8 mouse cellular contexts compared by ENCODE assay signal in the genomic region with DNA sequence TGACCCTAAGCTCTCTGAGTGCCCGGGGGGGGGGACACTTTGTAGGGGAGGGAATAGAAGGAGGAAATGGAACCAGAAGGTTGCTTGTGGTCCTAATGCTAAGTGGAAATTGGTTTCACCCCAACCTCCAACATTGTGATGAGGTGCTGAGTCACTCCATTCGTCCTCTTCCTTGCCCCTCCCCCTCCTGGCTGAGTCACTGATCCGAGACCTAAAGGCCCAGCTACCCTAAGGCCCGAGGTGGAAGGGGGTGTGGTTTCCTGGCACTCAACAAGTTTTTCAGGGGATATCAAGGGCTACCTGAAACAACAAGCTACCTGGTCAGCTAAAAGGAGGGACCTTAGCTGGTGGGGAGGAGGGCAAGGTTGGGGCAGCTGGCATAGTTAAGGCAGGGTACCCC. TPM values are rescaled to one million over a fixed set of nuclear protein-coding genes. Genes with fewer than 3 reads are reported as not detected.
DNase-seq lines count a peak whose midpoint lies in the region; ATAC-seq lines count a peak whose summit lies in the region.

No protein-coding gene starts in this region.

- H3K9me3 ChIP-seq in liver, embryonic 11.5 days (ENCODE audit: control insufficient read depth, low read length): no peaks in the 10 kb centered on the region
- H3K9me3 ChIP-seq in stomach, embryonic 15.5 days: no peaks in the 10 kb centered on the region

- peak overlapping the region; percentile 87 for H3K27ac ChIP-seq in brown adipose tissue, adult 24 weeks (replicated peaks; ENCODE audit: low read depth, low read length)
- peak overlapping the region; percentile 66 for H3K27ac ChIP-seq in liver, embryonic 11.5 days (ENCODE audit: low read depth, low read length)
- peak overlapping the region; percentile 54; the same call in 1 of the 2 replicates for H3K27ac ChIP-seq in stomach, embryonic 15.5 days

- 17% methylated on average over 4 of the region's 4 CpGs for WGBS in liver, embryonic 11.5 days
- 31% methylated on average over 4 of the region's 4 CpGs for WGBS in stomach, embryonic 15.5 days

- H3K9ac ChIP-seq in liver, embryonic 11.5 days (ENCODE audit: low read depth, low read length): peak overlapping the region; percentile 26
- H3K9ac ChIP-seq in stomach, embryonic 15.5 days: no peak overlapping the region

- ATAC-seq in liver, embryonic 11.5 days (replicated peaks; ENCODE audit: low FRiP score): peak; percentile 78
- ATAC-seq in stomach, embryonic 15.5 days (ENCODE audit: insufficient read depth, low FRiP score, low read depth): peak; percentile 63; the same call in 1 of the 2 replicates

- H3K4me1 ChIP-seq in brown adipose tissue, adult 24 weeks (ENCODE audit: control insufficient read depth, insufficient read depth, insufficient read length, low read length): peaks cover 52% of the 10 kb centered on the region
- peaks cover 34% of the 10 kb centered on the region for H3K4me1 ChIP-seq in liver, embryonic 11.5 days (replicated peaks; ENCODE audit: control insufficient read depth, insufficient read depth, low read length)
- peaks cover 5% of the 10 kb centered on the region; the same call in 1 of the 2 replicates for H3K4me1 ChIP-seq in stomach, embryonic 15.5 days

- H3K27me3 ChIP-seq in liver, embryonic 11.5 days (replicated peaks; ENCODE audit: control insufficient read depth, insufficient read depth, low read length): no peaks in the 10 kb centered on the region
- no peaks in the 10 kb centered on the region for H3K27me3 ChIP-seq in stomach, embryonic 15.5 days (replicated peaks)

- H3K4me3 ChIP-seq in brown adipose tissue, adult 24 weeks (ENCODE audit: insufficient read depth, low read depth, low read length): no peak overlapping the region
- H3K4me3 ChIP-seq in liver, embryonic 11.5 days (ENCODE audit: low read depth, low read length): no peak overlapping the region
- H3K4me3 ChIP-seq in stomach, embryonic 15.5 days (replicated peaks): no peak overlapping the region

- H3K36me3 ChIP-seq in liver, embryonic 11.5 days (ENCODE audit: control insufficient read depth, insufficient read depth, low read length): no peaks in the 10 kb centered on the region
- H3K36me3 ChIP-seq in stomach, embryonic 15.5 days: no peaks in the 10 kb centered on the region

- H3K4me2 ChIP-seq in liver, embryonic 11.5 days: no peak overlapping the region
- H3K4me2 ChIP-seq in stomach, embryonic 15.5 days: no peak overlapping the region

- DNase-seq in urinary bladder, adult 18-20 months (ENCODE audit: low spot score in 2 of 2): peak; percentile 61 to 74
- no peak for DNase-seq in urinary bladder, adult 2 months (ENCODE audit: low spot score)
- DNase-seq in liver, embryonic 11.5 days (ENCODE audit: low spot score): peak; percentile 57
- no peak for DNase-seq in ovary, postnatal 14 days (ENCODE audit: low spot score)
- DNase-seq in ovary, postnatal 36 days (ENCODE audit: low spot score): no peak
- no peak for DNase-seq in T-cell, adult 2 months (ENCODE audit: low spot score)

RNA-seq across cellular contexts. Expression of gene Ctsd, which starts 5.4 kb away (rescaled TPM):
- polyA plus RNA-seq in urinary bladder, adult 2 months (2012; rRNA removed): 836 and 938 TPM in 2 replicates
- polyA plus RNA-seq in brown adipose tissue, adult 24 weeks (2012; ENCODE audit: insufficient read depth, insufficient read length, missing spikeins): 1,099 and 1,150 TPM in 2 replicates
- 316 and 340 TPM in 2 replicates for polyA plus RNA-seq in liver, embryonic 11.5 days (2014; fragmentation: Nextera tagmentation; extraction: Ambion mirVana)
- 308 and 323 TPM in 2 replicates for polyA plus RNA-seq in stomach, embryonic 15.5 days (2015; fragmentation: Nextera tagmentation; extraction: Ambion mirVana)

RNA-seq across cellular contexts. Expression of gene Gm49369, which starts 10.7 kb away (rescaled TPM):
- 2.0 and 2.2 TPM in 2 replicates for polyA plus RNA-seq in urinary bladder, adult 2 months (2012; rRNA removed)
- polyA plus RNA-seq in brown adipose tissue, adult 24 weeks (2012; ENCODE audit: insufficient read depth, insufficient read length, missing spikeins): 3.0 and 3.8 TPM in 2 replicates
- polyA plus RNA-seq in liver, embryonic 11.5 days (2014; fragmentation: Nextera tagmentation; extraction: Ambion mirVana): not detected in 2 replicates
- 0.58 TPM in 1 of 2 replicates, not detected in the other for polyA plus RNA-seq in stomach, embryonic 15.5 days (2015; fragmentation: Nextera tagmentation; extraction: Ambion mirVana)

RNA-seq across cellular contexts. Expression of gene Ifitm10, which starts 19.6 kb away (rescaled TPM):
- polyA plus RNA-seq in urinary bladder, adult 2 months (2012; rRNA removed): 35.2 and 36.2 TPM in 2 replicates
- polyA plus RNA-seq in brown adipose tissue, adult 24 weeks (2012; ENCODE audit: insufficient read depth, insufficient read length, missing spikeins): 1.5 TPM in 1 of 2 replicates, not detected in the other
- polyA plus RNA-seq in liver, embryonic 11.5 days (2014; fragmentation: Nextera tagmentation; extraction: Ambion mirVana): 1.8 and 2.4 TPM in 2 replicates
- 1.7 and 2.8 TPM in 2 replicates for polyA plus RNA-seq in stomach, embryonic 15.5 days (2015; fragmentation: Nextera tagmentation; extraction: Ambion mirVana)

RNA-seq across cellular contexts. Expression of gene Syt8, which starts 41.5 kb away (rescaled TPM):
- polyA plus RNA-seq in urinary bladder, adult 2 months (2012; rRNA removed): 316 and 420 TPM in 2 replicates
- polyA plus RNA-seq in brown adipose tissue, adult 24 weeks (2012; ENCODE audit: insufficient read depth, insufficient read length, missing spikeins): not detected in 2 replicates
- polyA plus RNA-seq in liver, embryonic 11.5 days (2014; fragmentation: Nextera tagmentation; extraction: Ambion mirVana): 0.41 and 0.42 TPM in 2 replicates
- 13.2 and 19.6 TPM in 2 replicates for polyA plus RNA-seq in stomach, embryonic 15.5 days (2015; fragmentation: Nextera tagmentation; extraction: Ambion mirVana)

RNA-seq across cellular contexts. Expression of gene Tnni2, which starts 48.4 kb away (rescaled TPM):
- 39.4 and 48.2 TPM in 2 replicates for polyA plus RNA-seq in urinary bladder, adult 2 months (2012; rRNA removed)
- polyA plus RNA-seq in brown adipose tissue, adult 24 weeks (2012; ENCODE audit: insufficient read depth, insufficient read length, missing spikeins): 232 and 484 TPM in 2 replicates
- 1.9 and 3.7 TPM in 2 replicates for polyA plus RNA-seq in liver, embryonic 11.5 days (2014; fragmentation: Nextera tagmentation; extraction: Ambion mirVana)
- polyA plus RNA-seq in stomach, embryonic 15.5 days (2015; fragmentation: Nextera tagmentation; extraction: Ambion mirVana): 10.4 and 13.3 TPM in 2 replicates

Comparison
In these comparisons a context has a peak if more than half of its experiments do, and no peak if none do; other contexts are left out.
1. DNase-seq: peak in urinary bladder, adult 18-20 months (2 of 2) and liver, embryonic 11.5 days (single experiment); none in urinary bladder, adult 2 months (single experiment), ovary, postnatal 14 days (single experiment), ovary, postnatal 36 days (single experiment) and T-cell, adult 2 months (single experiment).
2. Peak in every context shown above with its lines, with median percentiles within 50 percentile points of each other: H3K27ac ChIP-seq.